Mouse (Mus musculus) spleen, adult 18-20 months (tissue): Measurements from ENCODE around the gene Taok3.

Experiments used
- DNase-seq, 2 experiments: peaks; one replicate each; pipeline ENCODE4 v3.0.0; 2022; ENCODE audit warnings: mixed read lengths in 2 of 2

The Taok3 gene

GRCm38 (mm10) chr5:117118220-117118619 is 1.7 kb upstream of the Taok3 start:
- no peak for DNase-seq

DNA sequence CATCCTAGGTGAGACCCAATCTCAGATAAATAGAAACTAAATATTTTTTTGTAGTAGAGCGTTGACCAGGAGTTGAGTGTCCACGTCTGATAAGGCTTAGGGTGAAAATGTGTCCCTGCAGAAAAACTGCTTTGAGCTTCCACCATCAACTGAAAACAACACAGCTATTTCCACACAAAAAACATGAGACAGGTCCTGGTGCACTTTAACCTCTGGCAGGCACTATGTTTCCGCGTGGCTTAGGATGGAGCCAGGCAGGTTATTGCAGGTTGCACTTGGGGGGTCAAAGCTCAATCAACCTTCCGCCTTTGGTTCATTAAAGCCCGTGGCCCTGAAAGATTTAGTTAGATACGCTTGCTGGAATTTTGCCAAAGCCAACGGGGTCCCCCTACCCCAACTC is 1.1 kb upstream of the Taok3 start:
- no peak for DNase-seq

GRCm38 (mm10) chr5:117120489-117121466 is 849 bp downstream of the Taok3 start:
- DNase-seq = peak in 1 of 2 experiments; percentile 33

- DNase-seq = no peak
Observed at GRCm38 (mm10) chr5:117121657-117122056, 1.7 kb downstream of the Taok3 start.

DNA sequence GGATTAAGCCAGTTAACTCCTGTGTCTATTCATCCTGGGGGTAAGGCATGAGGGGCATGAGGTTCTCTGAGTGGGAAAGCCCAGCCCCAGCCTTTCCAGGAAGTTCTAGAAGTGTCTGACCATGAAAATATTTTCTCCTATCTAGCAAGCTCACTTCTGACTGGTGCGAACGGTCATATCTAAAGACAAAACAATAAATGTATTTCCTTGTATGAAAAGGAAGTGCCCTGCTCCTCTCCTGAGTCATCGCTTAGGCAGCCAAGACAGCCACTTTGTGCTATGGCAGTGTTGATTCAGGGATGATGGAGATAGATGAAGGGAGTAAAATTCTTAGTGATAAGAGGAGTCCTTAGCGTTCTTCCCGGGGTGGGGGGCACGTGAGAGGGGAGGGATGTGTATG is 3.2 kb downstream of the Taok3 start:
- no peak for DNase-seq

- DNase-seq = no peak
Observed at GRCm38 (mm10) chr5:117123840-117124239, 3.9 kb downstream of the Taok3 start.

- no peak for DNase-seq
Observed at GRCm38 (mm10) chr5:117125482-117126346, 5.8 kb downstream of the Taok3 start.

GRCm38 (mm10) chr5:117127051-117127450 is 7.1 kb downstream of the Taok3 start:
- DNase-seq = no peak

DNA sequence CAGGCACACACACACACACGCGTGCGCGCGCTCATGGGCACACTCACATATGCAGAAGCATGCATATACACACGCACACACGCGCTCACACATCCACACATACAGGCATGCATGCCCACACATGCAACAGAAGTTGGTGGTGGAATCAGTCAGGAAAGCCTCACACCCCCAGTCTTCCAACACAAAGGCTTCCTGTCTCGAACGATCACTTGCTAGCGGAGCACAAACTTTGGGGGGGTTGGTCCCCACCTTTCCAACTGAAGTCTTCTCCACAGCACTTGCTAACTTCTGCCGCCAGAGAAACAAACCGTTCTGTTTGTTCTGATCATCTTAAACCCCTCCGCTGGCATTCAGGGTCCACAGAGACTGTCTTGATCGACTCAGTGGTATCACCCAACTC is 10.8 kb downstream of the Taok3 start:
- DNase-seq = no peak

DNA sequence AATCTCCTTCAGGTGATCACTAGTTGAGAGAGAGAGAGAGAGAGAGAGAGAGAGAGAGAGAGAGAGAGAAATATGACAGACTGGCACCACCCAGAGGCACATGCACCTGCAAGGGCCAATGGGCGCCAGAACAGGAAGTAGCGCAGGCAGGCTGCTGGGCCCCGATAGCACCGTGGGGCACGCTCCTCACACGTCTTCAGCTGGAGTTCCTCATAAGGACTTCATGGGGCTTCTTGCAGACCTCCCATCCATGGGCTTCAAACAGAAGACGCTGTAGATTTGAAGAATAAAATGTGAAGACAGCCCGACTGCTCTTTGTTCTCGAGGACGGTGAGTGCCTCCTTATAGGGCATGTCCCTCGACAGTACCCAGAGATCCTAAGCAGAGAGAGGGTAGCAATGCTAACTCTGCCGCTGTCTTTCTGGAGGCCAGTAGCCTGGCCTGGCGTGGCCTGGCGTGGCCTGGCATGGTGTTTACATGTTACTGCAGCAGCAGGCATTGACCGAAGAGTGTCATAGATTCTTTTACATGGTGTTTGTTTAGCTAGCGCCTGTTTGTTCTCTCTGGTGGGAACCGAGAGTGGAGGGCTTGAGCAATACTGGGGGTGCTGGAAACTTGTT is 13.6 kb downstream of the Taok3 start:
- peak; percentile 68 to 73 for DNase-seq

DNA sequence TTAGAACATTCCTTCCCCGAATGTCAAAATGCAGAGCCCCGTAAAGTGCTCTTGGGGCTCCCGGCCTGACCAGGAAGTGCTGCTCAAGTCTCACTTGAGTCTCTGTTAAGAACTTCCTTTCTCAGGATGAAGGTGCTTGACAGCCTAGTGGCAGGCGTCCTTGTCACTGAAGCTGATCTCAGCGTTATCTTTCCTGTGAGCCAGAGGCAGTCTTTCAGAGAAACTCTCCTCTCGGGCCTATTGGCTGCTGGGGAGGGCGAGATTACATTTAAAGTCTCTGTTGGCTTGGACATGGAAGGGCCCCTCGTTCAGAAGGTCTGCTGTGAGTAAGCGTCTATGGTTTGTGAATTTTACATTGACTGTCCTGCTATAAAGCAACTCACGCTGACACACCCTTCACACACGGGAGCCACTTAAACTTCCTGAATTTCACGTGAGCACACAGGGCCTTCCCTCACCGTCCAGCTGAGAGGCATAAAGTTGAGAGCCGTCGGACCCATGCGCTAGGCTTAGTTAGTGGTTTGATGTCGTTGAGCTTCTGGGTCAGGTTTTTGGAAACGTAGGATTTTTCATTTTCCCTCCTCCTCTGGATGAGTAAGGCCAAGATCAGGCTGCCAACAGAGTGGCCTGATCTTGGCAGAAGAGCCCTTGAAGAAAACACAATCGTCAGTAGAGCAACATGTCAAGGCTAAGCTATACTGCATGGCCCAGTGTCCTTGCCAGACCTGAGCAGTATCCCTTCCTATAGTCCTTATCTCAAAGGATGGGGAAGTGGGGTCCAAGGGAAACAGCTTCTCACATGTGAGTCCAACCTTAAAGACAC is 14.3 kb downstream of the Taok3 start:
- DNase-seq = peak in 1 of 2 experiments; percentile 44

DNA sequence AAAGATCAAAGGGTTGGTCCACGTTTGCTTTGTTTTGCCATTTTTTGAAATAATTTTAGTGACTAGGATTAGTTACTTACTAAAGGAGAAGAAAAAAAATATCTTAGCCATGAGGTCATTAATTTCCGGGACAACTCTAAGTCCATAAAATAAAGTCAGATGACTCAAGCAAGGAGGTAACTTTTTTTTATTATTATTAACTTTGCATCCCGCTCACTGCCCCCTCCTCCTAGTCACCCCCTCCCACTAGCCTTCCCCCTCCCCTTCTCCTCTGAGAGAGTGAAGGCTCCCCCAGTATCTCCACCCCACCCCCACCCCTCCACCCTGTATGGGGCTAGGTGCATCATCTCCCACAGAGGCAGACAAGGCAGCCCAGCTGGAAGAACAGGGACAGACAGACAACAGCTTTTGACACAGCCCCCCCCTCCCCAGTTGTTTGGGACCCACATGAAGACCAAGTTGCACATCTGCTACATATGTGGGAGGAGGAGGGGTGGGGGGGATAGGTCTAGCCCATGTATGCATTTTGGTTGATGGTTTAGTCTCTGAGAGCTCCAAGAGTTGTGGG is 15.0 kb downstream of the Taok3 start:
- no peak for DNase-seq

DNA sequence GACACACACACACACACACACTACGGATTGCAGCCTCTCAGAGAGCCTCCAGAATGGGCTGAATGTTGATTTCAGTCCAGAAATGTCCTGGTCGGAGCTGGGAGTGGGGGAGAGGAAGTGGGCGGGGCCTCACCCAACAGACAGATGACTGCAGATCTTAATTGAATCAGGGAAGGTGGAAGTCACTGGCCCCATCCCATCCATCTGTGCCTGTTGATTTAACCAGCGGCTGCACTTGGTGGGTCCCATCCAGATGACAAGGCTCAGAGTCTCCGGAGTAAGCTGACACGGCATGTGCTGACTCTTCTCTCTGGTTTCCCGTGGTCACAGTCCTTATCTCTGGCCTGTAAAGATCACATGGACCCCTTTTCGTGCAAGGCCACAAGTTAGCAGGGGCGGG is 15.9 kb downstream of the Taok3 start:
- DNase-seq = peak; percentile 45 to 62

GRCm38 (mm10) chr5:117136570-117136969 is 16.6 kb downstream of the Taok3 start:
- DNase-seq = no peak

GRCm38 (mm10) chr5:117137011-117137410 is 17.1 kb downstream of the Taok3 start:
- DNase-seq = no peak

DNA sequence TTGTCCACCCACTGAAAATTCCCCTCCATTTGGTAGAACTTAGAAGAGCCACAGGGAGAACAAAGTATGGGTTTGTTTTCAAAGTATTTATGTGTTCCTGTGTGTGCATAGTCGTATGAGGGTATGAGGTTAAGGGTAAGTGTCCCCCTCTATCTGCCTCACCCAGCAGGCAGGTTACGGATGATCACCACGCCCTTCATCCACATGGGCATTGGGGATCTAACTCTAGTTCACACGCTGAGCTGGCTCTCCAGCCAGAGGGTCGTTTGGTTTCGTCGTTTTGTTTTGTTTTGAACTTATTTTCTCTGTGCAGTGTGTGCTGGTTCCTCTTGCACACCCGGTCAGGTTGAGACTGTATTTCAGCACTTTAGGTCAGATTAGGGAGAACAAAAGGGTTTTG is 17.7 kb downstream of the Taok3 start:
- DNase-seq = no peak

DNA sequence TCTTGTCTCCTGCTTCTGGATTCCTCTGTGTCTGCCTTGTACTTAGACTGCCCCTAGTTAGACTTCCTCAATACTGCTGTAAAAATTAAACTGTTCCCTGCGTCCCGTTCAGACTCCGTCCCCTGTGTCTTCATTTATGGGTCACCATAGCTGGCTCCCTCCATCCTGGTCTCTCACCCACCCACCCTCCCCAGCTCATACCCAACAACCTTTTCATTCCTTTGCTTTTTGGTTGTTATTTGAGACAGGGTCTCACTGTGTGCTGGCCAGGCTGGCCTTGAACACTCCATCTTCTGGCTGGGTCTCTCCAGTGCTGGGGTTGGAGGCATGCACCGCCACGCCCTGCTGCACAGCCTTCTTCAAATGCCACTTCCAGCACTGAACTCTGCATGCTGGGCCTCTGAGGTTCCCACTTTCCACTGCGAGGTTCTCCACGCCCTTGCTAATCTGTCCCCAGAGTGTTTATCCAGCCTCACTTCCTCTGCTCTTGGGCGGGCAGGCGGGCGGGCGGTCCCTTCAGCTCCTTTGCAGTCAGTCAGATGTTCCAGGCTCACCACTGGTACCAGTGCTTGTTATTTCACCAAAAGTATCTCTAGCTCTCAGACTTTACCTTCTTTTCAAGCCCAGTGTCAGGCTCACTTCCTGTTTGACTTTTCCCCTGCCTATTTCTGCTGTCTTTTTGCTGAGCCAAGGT is 18.5 kb downstream of the Taok3 start:
- DNase-seq = peak; percentile 35 to 45

- DNase-seq = no peak
Observed at GRCm38 (mm10) chr5:117139822-117140221, 19.9 kb downstream of the Taok3 start.

GRCm38 (mm10) chr5:117140374-117140773 is 20.4 kb downstream of the Taok3 start:
- no peak for DNase-seq

GRCm38 (mm10) chr5:117143721-117144135 is 23.8 kb downstream of the Taok3 start:
- no peak for DNase-seq

DNA sequence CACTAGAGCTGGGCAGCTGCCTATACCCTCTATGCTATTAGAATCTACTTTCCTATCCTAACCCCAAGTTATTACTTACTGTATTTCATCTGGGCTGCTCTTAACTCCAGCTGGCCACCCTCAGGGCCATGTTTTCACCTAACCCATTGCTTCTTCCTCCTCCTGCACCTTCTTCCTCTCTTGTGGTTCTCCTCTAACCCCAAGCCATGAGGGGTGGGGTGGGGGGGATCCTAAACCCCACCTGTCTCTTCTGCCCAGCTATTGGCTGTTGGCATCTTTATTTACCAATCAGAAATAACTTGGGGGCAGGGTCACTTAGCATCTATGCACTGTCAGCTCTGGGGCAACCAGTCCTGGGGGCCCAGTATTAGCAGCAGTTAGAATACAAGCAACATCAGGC is 26.2 kb downstream of the Taok3 start:
- no peak for DNase-seq
